Mouse (Mus musculus): Measurements from ENCODE around the gene Napa. TPM values are rescaled to one million over a fixed set of nuclear protein-coding genes. Genes with fewer than 3 reads are reported as not detected.
A peak's percentile ranks its signal among the peaks of the same experiment; 100 is the strongest.

The Napa gene
- polyA plus RNA-seq, 1 experiment from 2014 or later = 105 TPM

- Histone ChIP-seq H3K4me3 (ENCODE audit: low read depth, low read length) (no peak overlapping the region), H3K36me3 (replicated peaks; ENCODE audit: insufficient read depth, low read length) (peaks cover 38% of the 10 kb centered on the region), H3K27ac (ENCODE audit: low read depth) (no peak overlapping the region), H3K27me3 (ENCODE audit: insufficient read depth, low read length) (no peaks in the 10 kb centered on the region), H3K4me1 (ENCODE audit: insufficient read depth) (peaks cover 26% of the 10 kb centered on the region), H3K9me3 (ENCODE audit: low read length) (no peaks in the 10 kb centered on the region), H3K9ac (replicated peaks) (no peak overlapping the region), H3K4me2 (ENCODE audit: low read depth, low read length) (no peak overlapping the region)
- DNase-seq = peak; percentile 12
- no peak for ATAC-seq
- TF ChIP-seq EP300 (IDR thresholded peaks at IDR 0.05; ENCODE audit: low read depth) (no peak), CTCF (IDR thresholded peaks at IDR 0.05; ENCODE audit: low read depth) (no peak)
- 83% methylated on average over 15 of the region's 15 CpGs for WGBS (ENCODE audit: insufficient replicate concordance)
Observed at GRCm38 (mm10) chr7:16101726-16102475, 3.6 kb downstream of the Napa start.

- Histone ChIP-seq H3K9me3 (ENCODE audit: low read length) (no peaks in the 10 kb centered on the region), H3K4me2 (ENCODE audit: low read depth, low read length) (no peak overlapping the region), H3K9ac (replicated peaks) (no peak overlapping the region), H3K27ac (ENCODE audit: low read depth) (no peak overlapping the region), H3K4me3 (ENCODE audit: low read depth, low read length) (no peak overlapping the region), H3K36me3 (replicated peaks; ENCODE audit: insufficient read depth, low read length) (peaks cover 44% of the 10 kb centered on the region), H3K4me1 (ENCODE audit: insufficient read depth) (peaks cover 21% of the 10 kb centered on the region), H3K27me3 (ENCODE audit: insufficient read depth, low read length) (no peaks in the 10 kb centered on the region)
- no peak for ATAC-seq
- TF ChIP-seq EP300 (IDR thresholded peaks at IDR 0.05; ENCODE audit: low read depth) = no peak
- no peak for TF ChIP-seq CTCF (IDR thresholded peaks at IDR 0.05; ENCODE audit: low read depth)
- 90% methylated on average over 5 of the region's 5 CpGs for WGBS (ENCODE audit: insufficient replicate concordance)
- no peak for DNase-seq
Observed at GRCm38 (mm10) chr7:16102686-16103226, 4.5 kb downstream of the Napa start.

- ATAC-seq = no peak
Observed at GRCm38 (mm10) chr7:16103760-16104159, 5.5 kb downstream of the Napa start.

GRCm38 (mm10) chr7:16104611-16105388, 6.5 kb downstream of the Napa start:
- H3K4me1 ChIP-seq (ENCODE audit: insufficient read depth) = peaks cover 10% of the 10 kb centered on the region
- DNase-seq (no peak), ATAC-seq (no peak)
- TF ChIP-seq CTCF (IDR thresholded peaks at IDR 0.05; ENCODE audit: low read depth) (no peak), EP300 (IDR thresholded peaks at IDR 0.05; ENCODE audit: low read depth) (no peak)
- no peaks in the 10 kb centered on the region for H3K27me3 ChIP-seq (ENCODE audit: insufficient read depth, low read length)
- 90% methylated on average over 7 of the region's 7 CpGs for WGBS (ENCODE audit: insufficient replicate concordance)
- no peak overlapping the region for H3K4me2 ChIP-seq (ENCODE audit: low read depth, low read length)
- H3K36me3 ChIP-seq (replicated peaks; ENCODE audit: insufficient read depth, low read length) = peaks cover 63% of the 10 kb centered on the region
- no peak overlapping the region for H3K9ac ChIP-seq (replicated peaks)
- H3K9me3 ChIP-seq (ENCODE audit: low read length) = no peaks in the 10 kb centered on the region
- no peak overlapping the region for H3K27ac ChIP-seq (ENCODE audit: low read depth)
- no peak overlapping the region for H3K4me3 ChIP-seq (ENCODE audit: low read depth, low read length)

More at GRCm38 (mm10) chr7:16103760-16104159, 5.5 kb downstream of the Napa start:
- no peak overlapping the region for H3K4me3 ChIP-seq (ENCODE audit: low read depth, low read length)
- H3K27ac ChIP-seq (ENCODE audit: low read depth) = no peak overlapping the region
- peaks cover 20% of the 10 kb centered on the region for H3K4me1 ChIP-seq (ENCODE audit: insufficient read depth)
- H3K27me3 ChIP-seq (ENCODE audit: insufficient read depth, low read length) = no peaks in the 10 kb centered on the region
- H3K4me2 ChIP-seq (ENCODE audit: low read depth, low read length) = no peak overlapping the region
- WGBS (ENCODE audit: insufficient replicate concordance) = 81% methylated on average over 6 of the region's 6 CpGs
- TF ChIP-seq EP300 (IDR thresholded peaks at IDR 0.05; ENCODE audit: low read depth) = no peak
- TF ChIP-seq CTCF (IDR thresholded peaks at IDR 0.05; ENCODE audit: low read depth) = no peak
- no peak overlapping the region for H3K9ac ChIP-seq (replicated peaks)
- DNase-seq = no peak
- no peaks in the 10 kb centered on the region for H3K9me3 ChIP-seq (ENCODE audit: low read length)
- peaks cover 53% of the 10 kb centered on the region for H3K36me3 ChIP-seq (replicated peaks; ENCODE audit: insufficient read depth, low read length)

GRCm38 (mm10) chr7:16108886-16109542, 10.8 kb downstream of the Napa start:
- 93% methylated on average over 9 of the region's 9 CpGs for WGBS (ENCODE audit: insufficient replicate concordance)

GRCm38 (mm10) chr7:16110158-16110557, 11.9 kb downstream of the Napa start:
- peaks cover 78% of the 10 kb centered on the region for H3K36me3 ChIP-seq (replicated peaks; ENCODE audit: insufficient read depth, low read length)
- no peak for ATAC-seq

More at GRCm38 (mm10) chr7:16108886-16109542, 10.8 kb downstream of the Napa start:
- DNase-seq (no peak), ATAC-seq (no peak)
- Histone ChIP-seq H3K27me3 (ENCODE audit: insufficient read depth, low read length) (no peaks in the 10 kb centered on the region), H3K36me3 (replicated peaks; ENCODE audit: insufficient read depth, low read length) (peaks cover 77% of the 10 kb centered on the region), H3K27ac (ENCODE audit: low read depth) (no peak overlapping the region), H3K4me2 (ENCODE audit: low read depth, low read length) (no peak overlapping the region), H3K9ac (replicated peaks) (no peak overlapping the region), H3K9me3 (ENCODE audit: low read length) (no peaks in the 10 kb centered on the region), H3K4me3 (ENCODE audit: low read depth, low read length) (no peak overlapping the region), H3K4me1 (ENCODE audit: insufficient read depth) (no peaks in the 10 kb centered on the region)
- no peak for TF ChIP-seq CTCF (IDR thresholded peaks at IDR 0.05; ENCODE audit: low read depth)
- no peak for TF ChIP-seq EP300 (IDR thresholded peaks at IDR 0.05; ENCODE audit: low read depth)

More at GRCm38 (mm10) chr7:16110158-16110557, 11.9 kb downstream of the Napa start:
- 93% methylated on average over 8 of the region's 8 CpGs for WGBS (ENCODE audit: insufficient replicate concordance)
- Histone ChIP-seq H3K9me3 (ENCODE audit: low read length) (no peaks in the 10 kb centered on the region), H3K27me3 (ENCODE audit: insufficient read depth, low read length) (no peaks in the 10 kb centered on the region), H3K9ac (replicated peaks) (no peak overlapping the region), H3K27ac (ENCODE audit: low read depth) (no peak overlapping the region), H3K4me3 (ENCODE audit: low read depth, low read length) (no peak overlapping the region), H3K4me1 (ENCODE audit: insufficient read depth) (no peaks in the 10 kb centered on the region), H3K4me2 (ENCODE audit: low read depth, low read length) (no peak overlapping the region)
- DNase-seq = no peak
- TF ChIP-seq EP300 (IDR thresholded peaks at IDR 0.05; ENCODE audit: low read depth) (no peak), CTCF (IDR thresholded peaks at IDR 0.05; ENCODE audit: low read depth) (no peak)
